Mouse (Mus musculus): Measurements from ENCODE around the gene Pdik1l.

The Pdik1l gene

GRCm38 (mm10) chr4:134287575-134288025 lies at the start of gene Pdik1l:
TSS of gene Pdik1l (minus strand) at chr4:134287895.
- DNase-seq: peak; percentile 85

DNA sequence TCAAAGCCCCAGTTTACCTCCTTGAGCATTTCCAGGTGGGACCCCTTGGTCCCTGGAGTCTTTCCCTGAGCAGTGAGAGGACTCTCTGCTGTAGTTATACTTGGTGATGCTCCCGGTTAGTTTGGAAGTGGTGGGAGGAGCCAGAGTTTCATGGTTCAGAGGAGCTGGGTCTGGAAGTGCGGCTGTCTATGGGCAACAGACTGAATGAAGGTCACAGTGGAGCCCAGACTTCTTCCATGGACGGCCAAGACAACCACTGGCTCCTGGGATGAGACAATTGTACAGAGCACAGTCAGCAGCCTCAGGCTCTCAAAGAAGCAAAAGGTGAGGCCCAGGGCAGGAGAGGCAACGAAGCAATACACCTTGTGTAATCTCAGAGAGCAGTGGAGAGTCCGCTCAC lies 42.6 kb upstream of the Pdik1l start:
- no peak for DNase-seq

GRCm38 (mm10) chr4:134328832-134329231 lies 41.1 kb upstream of the Pdik1l start:
- DNase-seq: no peak

GRCm38 (mm10) chr4:134328151-134328550 lies 40.5 kb upstream of the Pdik1l start:
- DNase-seq: no peak

DNA sequence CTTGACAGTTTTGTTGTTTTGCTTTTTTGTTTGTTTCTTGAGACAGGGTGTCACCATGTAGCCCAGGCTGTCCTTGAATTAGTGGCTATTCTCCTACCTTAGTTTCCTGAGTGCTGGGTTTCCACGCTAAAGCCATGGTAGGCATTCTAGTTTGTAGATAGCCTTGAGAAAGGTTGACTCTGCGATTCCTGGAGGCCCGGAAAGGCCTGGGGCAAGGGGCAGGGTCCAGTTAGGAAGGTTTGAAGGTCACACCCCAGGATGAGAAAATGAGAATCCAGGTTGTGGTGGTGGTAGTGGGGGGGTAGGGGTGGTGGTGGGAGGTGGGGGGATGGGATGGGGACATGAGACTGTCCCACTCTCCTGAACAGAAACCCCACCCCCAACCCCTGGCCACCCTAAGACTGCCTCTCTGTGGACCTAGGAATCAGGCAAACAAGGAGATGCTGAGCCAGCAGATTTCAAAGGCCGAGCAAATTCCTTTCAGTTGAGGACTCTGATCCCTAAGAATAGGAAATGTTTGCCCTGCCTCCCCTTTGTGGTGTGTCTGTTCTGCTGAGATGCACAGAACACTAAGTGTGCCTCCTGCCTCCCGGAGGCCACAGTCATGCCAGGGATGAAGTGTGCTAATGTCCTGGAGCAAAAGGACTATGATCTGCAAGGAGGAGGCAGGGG lies 39.3 kb upstream of the Pdik1l start:
- DNase-seq: no peak

- no peak for DNase-seq
Measured at GRCm38 (mm10) chr4:134324655-134325054, 37.0 kb upstream of the Pdik1l start.

GRCm38 (mm10) chr4:134321524-134321923 lies 33.8 kb upstream of the Pdik1l start:
- DNase-seq: no peak

DNA sequence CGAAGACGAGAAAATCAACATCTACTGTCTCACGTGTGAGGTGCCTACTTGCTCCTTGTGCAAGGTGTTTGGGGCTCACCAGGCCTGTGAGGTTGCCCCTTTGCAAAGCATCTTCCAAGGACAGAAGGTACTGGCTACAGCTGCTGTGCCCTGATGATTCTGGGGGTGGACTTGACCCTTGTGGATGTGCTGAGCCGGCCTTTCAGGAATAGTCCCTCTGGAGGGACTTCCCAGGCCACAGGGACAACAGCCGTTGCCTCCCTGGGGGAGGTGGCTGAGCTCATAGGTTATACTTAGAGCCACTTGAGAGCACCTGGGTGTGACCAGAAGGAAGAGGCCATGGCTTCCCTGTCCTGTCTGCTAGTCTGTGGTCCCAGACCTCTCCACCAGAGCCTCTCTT lies 32.0 kb upstream of the Pdik1l start:
- DNase-seq: no peak

GRCm38 (mm10) chr4:134319074-134319473 lies 31.4 kb upstream of the Pdik1l start:
- no peak for DNase-seq

- DNase-seq: peak; percentile 46
Measured at GRCm38 (mm10) chr4:134316390-134316789, 28.7 kb upstream of the Pdik1l start.

DNA sequence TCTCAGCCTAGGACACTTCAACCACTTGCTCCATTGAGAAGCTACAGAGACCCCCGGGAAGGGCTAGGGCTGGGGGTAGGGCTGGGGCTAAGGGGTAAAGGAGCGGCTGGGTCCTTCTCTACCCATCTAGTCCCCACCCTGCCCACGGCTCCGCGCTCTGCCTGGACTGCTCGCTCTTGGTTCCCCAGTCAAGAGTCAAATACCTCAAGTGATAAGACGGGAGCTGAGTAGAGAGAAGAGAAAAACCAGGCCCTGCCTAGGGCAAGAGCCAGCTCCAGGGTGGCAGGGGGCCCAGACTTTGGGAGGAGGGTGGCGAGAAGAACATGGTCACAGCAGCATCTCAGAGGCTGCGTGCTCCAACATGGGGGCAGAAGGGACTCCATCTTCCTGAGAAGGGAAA lies 27.8 kb upstream of the Pdik1l start:
- no peak for DNase-seq

DNA sequence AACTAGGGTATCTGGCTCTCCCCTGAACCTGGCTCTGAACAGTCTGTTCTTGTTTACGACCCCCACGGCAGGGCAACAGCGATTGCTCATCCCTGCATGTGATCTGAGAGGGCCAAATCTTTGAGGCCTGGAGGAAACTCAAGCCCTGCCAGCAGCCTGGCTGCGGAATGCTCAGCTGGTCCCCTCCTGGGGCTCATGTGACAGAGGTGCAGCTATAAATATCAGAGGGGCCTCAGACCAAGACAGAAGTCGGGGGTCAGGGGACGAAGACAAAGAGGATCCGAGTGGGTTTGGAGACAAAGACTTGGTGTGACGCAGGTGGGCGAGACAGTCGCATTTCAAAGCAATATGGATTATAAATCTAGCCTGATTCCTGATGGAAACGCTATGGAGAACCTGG lies 27.2 kb upstream of the Pdik1l start, which contains the start of gene Trim63:
Gene Trim63 (plus strand): TSS at position 245 of the 400 bp plus-strand sequence.
- no peak for DNase-seq

DNA sequence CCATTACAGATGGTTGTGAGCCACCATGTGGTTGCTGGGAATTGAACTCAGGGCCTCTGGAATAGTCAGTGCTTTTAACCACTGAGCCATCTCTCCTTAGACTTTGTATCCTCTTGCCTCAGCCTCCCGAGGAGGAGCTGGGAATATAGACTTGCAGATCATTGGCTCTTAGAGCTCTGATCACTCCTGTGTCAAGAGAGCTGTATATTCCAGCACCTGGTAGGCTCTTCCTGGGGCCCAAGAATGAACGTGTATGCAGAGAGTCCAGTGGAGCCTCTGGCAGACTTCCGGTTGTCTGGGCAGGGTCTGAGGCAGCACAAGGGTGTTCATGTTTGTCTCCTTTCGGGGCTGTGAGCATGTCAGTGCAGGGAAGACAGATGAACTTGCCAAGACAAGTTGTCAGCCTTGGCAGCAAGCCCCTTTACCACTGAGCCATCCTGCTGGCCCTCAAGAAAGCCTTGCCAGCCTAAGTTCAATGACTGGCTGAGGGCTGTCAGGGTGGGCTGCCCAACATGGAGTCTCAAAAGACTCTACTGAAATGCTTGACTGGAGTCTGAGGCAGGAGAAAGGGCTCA lies 26.5 kb upstream of the Pdik1l start:
- no peak for DNase-seq

- DNase-seq: no peak
Measured at GRCm38 (mm10) chr4:134312901-134313300, 25.2 kb upstream of the Pdik1l start.

GRCm38 (mm10) chr4:134312341-134312740 lies 24.6 kb upstream of the Pdik1l start:
- DNase-seq: no peak

GRCm38 (mm10) chr4:134311784-134312183 lies 24.1 kb upstream of the Pdik1l start:
- DNase-seq: no peak

GRCm38 (mm10) chr4:134310656-134311055 lies 23.0 kb upstream of the Pdik1l start:
- DNase-seq: no peak

DNA sequence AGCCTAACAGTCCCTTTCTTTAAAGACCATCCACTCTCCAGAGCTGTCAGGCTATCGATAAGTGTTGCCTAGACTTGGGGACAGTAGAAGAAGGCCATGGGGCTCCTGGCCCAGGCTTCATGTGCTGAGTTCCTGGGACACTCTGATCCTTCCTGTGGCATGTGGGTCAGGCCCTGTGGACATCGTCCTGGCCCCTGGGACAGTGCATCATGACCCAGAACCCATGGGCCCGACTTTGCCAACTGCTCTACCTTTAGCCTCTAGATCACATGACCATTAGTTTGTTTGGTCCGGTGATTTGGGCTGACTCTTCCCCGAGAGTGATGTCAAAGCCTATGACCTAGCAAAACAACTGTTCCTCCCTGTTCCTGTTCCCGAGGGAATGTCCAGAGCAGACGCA lies 22.4 kb upstream of the Pdik1l start:
- no peak for DNase-seq

DNA sequence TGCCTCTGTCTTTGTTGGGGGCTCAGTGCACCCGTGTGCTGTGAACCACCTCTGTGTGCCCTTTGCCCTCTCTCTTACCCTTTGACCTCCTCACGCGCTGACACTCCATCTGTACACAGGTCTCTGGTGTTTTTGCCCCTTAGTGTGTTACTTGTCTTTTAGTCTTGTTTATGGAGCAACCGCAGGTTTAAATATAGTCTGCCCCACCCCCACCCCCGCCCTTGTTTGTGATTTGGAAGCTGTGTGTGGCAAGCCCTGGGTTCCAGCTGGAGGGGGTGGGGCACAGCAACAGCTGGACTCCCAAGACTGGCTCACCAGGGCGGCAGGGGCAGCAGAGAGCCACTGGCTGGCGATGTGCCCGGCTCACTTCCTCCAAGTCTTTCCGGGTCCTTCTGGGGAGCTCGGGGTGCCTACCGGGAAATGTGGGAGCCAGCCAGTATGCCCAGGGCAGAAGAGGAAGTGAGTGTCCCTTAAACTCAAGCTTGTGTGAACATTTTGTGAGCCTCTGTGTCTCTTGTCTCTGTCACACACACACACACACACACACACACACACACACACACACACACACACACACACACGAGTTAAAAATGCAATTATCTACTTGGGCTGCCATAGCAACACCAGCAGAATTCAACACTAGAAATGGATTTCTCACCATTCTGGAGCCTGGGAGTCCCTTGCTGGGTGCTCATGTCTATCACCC lies 19.8 kb upstream of the Pdik1l start:
- peak; percentile 87 for DNase-seq

DNA sequence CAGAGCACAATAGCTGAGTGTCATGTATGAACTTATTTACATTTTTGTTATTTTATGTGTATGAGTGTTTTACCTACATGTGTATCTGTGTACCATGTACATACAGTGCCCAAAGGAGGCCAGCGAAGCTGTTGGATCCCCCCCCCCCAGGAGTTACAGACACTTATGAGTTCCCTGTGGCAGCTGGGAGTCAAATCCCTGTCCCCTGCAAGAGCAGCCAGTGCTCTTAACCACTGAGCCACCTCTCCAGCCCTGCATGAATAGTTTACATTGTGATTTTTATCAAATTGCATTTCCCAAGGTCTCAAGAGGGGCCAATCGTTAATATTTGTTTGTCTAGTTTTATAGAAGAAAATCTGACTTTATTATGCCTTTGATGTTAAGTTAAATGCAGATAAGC lies 19.3 kb upstream of the Pdik1l start:
- DNase-seq: no peak

DNA sequence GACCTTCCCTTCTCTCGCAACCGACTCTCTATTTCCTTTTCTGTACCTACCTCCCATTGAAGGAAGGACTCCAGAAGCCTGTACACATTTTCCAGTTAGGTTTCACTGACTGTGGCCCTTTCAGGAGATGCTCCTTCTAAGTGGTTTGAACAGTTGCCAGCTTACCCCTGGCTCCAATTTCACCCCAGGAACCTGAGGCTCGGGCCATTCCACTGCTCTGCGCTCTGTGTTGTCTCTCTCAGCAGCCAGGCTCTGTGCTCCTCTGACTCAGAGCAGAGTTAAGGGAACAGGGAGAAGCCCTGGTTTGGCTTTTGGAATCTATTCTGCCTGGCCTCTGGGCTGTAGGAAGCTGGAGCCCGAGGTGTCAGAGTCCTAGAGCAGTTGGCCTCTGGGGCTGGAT lies 14.4 kb upstream of the Pdik1l start:
- no peak for DNase-seq

DNA sequence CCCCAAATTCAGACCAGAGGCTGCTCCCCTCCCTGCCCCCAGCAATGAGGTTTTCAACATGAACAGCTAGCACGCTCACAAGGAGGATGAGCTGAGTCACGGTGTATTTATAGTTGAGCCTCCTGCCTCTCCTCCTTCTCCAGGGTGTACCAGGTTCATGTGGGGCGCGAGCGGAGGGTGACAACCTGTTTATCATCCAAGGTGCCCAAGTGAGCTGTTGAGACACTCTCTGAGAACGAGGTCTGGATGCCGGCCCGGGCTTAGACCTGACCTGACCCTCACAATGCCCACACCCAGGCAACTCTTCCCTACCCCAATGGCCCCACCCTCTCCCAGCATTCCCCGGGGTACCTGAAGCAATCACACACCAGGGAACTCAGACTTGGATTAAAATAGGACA lies 12.6 kb upstream of the Pdik1l start:
- DNase-seq: peak; percentile 45

GRCm38 (mm10) chr4:134299498-134299810 lies 11.8 kb upstream of the Pdik1l start:
- DNase-seq: no peak

All from lung, postnatal 36 days (tissue).